Mouse (Mus musculus) C2C12 (cell line): ENCODE measurements around the gene Tnfrsf22.

ENCODE experiments used
- CTCF ChIP-seq: IDR thresholded peaks from one replicate; pipeline ENCODE4 v1.5.1; 2011; ENCODE audit not compliant: control insufficient read depth, insufficient read depth, insufficient read length
- USF1 ChIP-seq: IDR thresholded peaks from one replicate; pipeline ENCODE4 v1.6.1; 2011; ENCODE audit warnings: low read depth, mild to moderate bottlenecking, control low read depth, moderate library complexity

- no peak for TF ChIP-seq USF1
- no peak for TF ChIP-seq CTCF
Observed at GRCm38 (mm10) chr7:143604889-143605288, 44.6 kb downstream of the Tnfrsf22 start.
